Mouse (Mus musculus): ENCODE measurements at regions not wholly inside any gene's neighbourhood (a gene's known extent, or its start where the extent isn't known, plus 50 kb on each side); places are given as distances from the start of the nearest gene placed in this dataset.

DNA sequence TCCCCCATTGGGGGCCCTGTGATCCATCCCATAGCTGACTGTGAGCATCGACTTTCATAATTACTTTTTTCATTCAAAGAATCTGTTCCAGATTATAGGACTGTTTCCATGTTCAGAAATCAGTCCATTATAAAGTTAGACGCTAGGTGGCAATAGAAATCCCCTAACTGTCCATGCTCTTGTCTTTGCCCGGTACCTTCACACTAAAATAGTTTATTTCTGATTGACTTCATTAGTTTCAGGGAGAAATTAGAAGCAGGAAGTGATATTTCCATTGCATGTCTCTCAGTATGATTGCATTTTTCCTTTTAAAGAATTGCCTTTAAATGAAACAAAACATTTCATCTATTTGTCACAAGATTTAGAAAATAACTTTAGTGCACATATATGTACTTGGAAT is 131.7 kb downstream of the Fbxo8 start:
- Histone ChIP-seq H3K4me1 (replicated peaks; ENCODE audit: low read depth, low read length) (no peaks in the 10 kb centered on the region), H3K36me3 (ENCODE audit: insufficient read depth, low read length) (no peaks in the 10 kb centered on the region), H3K9me3 (ENCODE audit: low read length) (no peaks in the 10 kb centered on the region), H3K27me3 (ENCODE audit: insufficient read depth, low read length) (no peaks in the 10 kb centered on the region), H3K4me3 (replicated peaks; ENCODE audit: low read length) (no peak overlapping the region)
- TF ChIP-seq CTCF (conservative IDR thresholded peaks at IDR 0.05; ENCODE audit: low read length) (peak; percentile 21; the same call in 1 of the 2 replicates), POU5F1 (IDR thresholded peaks at IDR 0.05; ENCODE audit: borderline replicate concordance, low read length) (no peak)

DNA sequence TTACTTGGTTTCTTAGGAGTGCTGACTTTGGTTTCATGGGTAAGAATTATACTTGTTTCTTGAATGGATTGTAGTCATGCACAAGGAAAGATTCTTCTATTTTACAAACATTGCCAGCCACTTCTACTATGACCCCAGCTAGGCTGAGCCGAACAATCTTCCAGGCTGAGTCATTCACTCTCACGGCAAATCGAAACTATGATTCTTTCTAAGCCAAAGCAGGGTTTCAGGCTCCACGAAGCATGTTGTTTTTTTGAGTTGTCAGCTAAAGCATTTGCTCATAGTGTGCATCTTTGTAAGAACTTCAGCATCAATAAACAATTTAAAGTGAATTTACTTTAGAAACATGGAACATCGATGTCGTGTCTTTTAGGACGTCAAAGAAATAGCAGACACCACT is 133.5 kb downstream of the Fbxo8 start:
- Histone ChIP-seq H3K4me1 (replicated peaks; ENCODE audit: low read depth, low read length) (no peaks in the 10 kb centered on the region), H3K27me3 (ENCODE audit: insufficient read depth, low read length) (no peaks in the 10 kb centered on the region), H3K4me3 (replicated peaks; ENCODE audit: low read length) (no peak overlapping the region), H3K9me3 (ENCODE audit: low read length) (no peaks in the 10 kb centered on the region), H3K36me3 (ENCODE audit: insufficient read depth, low read length) (no peaks in the 10 kb centered on the region)
- no peak for TF ChIP-seq POU5F1 (IDR thresholded peaks at IDR 0.05; ENCODE audit: borderline replicate concordance, low read length)

DNA sequence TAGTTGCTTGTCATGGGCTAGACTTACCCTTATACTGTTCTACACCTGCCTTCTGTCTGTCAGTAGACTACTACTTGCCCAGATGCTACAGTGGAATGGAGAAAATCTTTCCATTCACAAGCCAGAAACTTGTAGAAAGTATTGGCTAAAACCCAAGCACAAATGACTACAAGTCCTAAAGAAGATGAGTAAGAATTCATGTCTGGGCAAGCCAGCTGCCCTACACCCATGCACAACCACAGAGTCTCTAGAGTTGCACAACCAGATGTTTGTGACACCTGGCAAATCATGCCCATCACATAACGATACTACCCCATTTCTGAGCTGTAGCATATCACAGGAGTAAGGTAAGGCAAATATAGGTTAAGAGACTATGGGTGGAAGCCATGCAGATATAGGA is 144.5 kb downstream of the Fbxo8 start:
- H3K4me1 ChIP-seq (replicated peaks; ENCODE audit: low read depth, low read length), result no peaks in the 10 kb centered on the region
- no peak overlapping the region for H3K4me3 ChIP-seq (replicated peaks; ENCODE audit: low read length)
- H3K9me3 ChIP-seq (ENCODE audit: low read length), result no peaks in the 10 kb centered on the region
- TF ChIP-seq NANOG (IDR thresholded peaks at IDR 0.05; ENCODE audit: borderline replicate concordance, low read length) (no peak), POU5F1 (IDR thresholded peaks at IDR 0.05; ENCODE audit: borderline replicate concordance, low read length) (no peak)
- no peaks in the 10 kb centered on the region for H3K36me3 ChIP-seq (ENCODE audit: insufficient read depth, low read length)
- H3K27me3 ChIP-seq (ENCODE audit: insufficient read depth, low read length), result no peaks in the 10 kb centered on the region

DNA sequence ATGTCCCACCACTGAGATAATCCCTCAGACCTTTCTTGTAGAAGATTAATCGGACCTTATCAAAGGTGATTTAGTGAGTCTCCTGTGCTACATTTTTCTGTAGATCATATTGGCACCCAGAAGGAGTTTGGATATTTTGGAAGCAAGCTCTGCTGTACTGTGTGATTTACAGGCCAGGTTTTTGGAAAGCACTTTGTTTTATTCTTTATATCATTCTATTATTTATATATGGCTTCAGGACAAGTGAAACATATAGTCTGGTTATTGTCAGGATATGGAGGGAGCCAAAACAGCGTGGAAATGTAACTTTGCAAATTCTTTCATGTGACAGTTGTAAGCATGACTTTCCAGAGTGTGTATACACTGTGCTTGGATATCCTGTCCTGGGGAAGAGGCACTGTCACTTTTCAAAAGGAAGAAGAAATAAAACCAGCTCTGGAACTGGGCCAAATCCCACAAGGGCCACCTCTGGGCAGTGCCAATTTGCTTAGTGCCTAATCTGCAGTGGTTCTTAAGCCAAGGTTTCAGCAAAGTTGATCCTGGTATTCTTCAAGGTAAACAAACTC is 149.8 kb downstream of the Fbxo8 start:
- Histone ChIP-seq H3K4me3 (replicated peaks; ENCODE audit: low read length) (no peak overlapping the region), H3K4me1 (replicated peaks; ENCODE audit: low read depth, low read length) (no peaks in the 10 kb centered on the region), H3K27me3 (ENCODE audit: insufficient read depth, low read length) (no peaks in the 10 kb centered on the region), H3K36me3 (ENCODE audit: insufficient read depth, low read length) (no peaks in the 10 kb centered on the region), H3K9me3 (ENCODE audit: low read length) (no peaks in the 10 kb centered on the region)
- no peak for TF ChIP-seq POU5F1 (IDR thresholded peaks at IDR 0.05; ENCODE audit: borderline replicate concordance, low read length)
- no peak for TF ChIP-seq CTCF (conservative IDR thresholded peaks at IDR 0.05; ENCODE audit: low read length)
- no peak for TF ChIP-seq NANOG (IDR thresholded peaks at IDR 0.05; ENCODE audit: borderline replicate concordance, low read length)

DNA sequence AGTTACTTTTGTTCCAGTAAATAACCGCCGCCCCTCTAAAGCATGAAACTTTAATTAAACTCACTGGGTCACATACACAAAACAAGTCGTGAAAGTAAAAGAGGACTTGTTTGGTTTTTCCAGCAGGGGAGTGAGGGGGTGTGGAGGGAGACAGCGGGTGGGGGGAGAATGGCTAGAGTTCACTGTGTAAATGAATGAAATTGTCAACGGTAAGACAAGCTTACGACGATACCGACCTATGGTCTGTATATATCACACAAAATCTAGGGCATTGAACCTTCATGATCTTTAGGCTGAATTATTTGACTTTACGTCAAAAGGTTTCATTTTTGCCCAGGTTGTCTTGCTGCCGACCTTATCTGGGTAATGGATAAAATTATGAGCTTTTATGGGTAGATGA is 155.5 kb downstream of the Fbxo8 start:
- Histone ChIP-seq H3K27me3 (ENCODE audit: insufficient read depth, low read length) (no peaks in the 10 kb centered on the region), H3K4me3 (replicated peaks; ENCODE audit: low read length) (no peak overlapping the region), H3K36me3 (ENCODE audit: insufficient read depth, low read length) (no peaks in the 10 kb centered on the region), H3K4me1 (replicated peaks; ENCODE audit: low read depth, low read length) (no peaks in the 10 kb centered on the region), H3K9me3 (ENCODE audit: low read length) (no peaks in the 10 kb centered on the region)
- no peak for TF ChIP-seq POU5F1 (IDR thresholded peaks at IDR 0.05; ENCODE audit: borderline replicate concordance, low read length)
- TF ChIP-seq NANOG (IDR thresholded peaks at IDR 0.05; ENCODE audit: borderline replicate concordance, low read length), result no peak
- TF ChIP-seq CTCF (conservative IDR thresholded peaks at IDR 0.05; ENCODE audit: low read length), result no peak

DNA sequence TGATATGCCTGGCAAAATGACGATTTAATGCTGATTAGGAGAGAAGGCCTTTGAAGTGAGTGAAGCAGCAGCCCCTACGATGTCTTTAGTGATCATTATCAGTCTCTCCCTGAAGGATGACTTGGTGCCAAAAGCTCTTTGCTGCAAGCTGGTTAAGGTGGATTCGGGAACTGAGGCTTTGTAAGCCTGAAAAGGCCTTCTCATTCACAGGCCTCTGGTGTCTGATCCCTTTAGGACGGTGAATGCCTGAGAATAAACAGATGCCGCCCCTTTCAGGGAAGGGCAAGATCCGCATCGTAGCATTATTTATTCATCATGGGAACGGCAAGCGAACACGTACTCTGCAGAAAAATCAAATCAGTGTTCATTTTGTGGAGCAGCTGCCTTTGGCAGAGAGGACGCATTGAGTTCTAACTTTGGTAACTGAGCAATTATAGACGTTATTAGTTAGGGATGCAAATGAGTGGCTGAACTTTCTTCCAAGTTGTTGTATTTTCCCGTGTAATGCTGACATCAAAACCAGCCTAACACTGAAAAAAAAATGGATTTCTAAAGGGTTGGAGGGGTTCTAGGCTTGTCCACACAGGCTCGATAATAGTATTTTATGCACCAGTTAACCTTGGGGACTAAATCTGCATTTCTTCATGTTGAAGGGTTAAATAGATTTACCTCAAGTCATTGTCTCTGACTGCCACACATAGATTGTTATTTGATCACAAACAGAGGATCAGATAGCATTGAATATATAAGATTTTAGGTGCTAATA is 156.2 kb downstream of the Fbxo8 start:
- H3K4me3 ChIP-seq (replicated peaks; ENCODE audit: low read length), result no peak overlapping the region
- no peaks in the 10 kb centered on the region for H3K9me3 ChIP-seq (ENCODE audit: low read length)
- no peaks in the 10 kb centered on the region for H3K27me3 ChIP-seq (ENCODE audit: insufficient read depth, low read length)
- H3K4me1 ChIP-seq (replicated peaks; ENCODE audit: low read depth, low read length), result no peaks in the 10 kb centered on the region
- H3K36me3 ChIP-seq (ENCODE audit: insufficient read depth, low read length), result no peaks in the 10 kb centered on the region
- no peak for TF ChIP-seq POU5F1 (IDR thresholded peaks at IDR 0.05; ENCODE audit: borderline replicate concordance, low read length)
- TF ChIP-seq NANOG (IDR thresholded peaks at IDR 0.05; ENCODE audit: borderline replicate concordance, low read length), result no peak

DNA sequence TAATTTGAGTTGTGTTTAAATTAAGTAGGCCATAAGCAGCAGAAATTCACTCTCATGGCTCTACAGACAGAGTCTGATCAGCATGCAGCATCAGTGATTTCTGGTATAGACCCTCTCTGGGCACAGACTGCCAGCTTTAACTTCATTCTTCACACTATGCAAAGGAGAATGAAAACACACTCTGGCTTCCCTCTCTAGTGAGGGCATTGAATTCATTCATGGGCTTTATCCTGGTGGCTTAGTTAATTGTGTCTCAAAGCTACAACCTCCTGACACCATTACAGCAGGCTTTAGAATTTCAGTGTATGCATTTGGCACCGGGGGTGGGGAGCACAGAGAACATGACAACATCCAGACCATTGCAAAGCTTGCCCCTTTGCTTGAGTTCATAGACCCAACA is 169.1 kb downstream of the Fbxo8 start:
- TF ChIP-seq NANOG (IDR thresholded peaks at IDR 0.05; ENCODE audit: borderline replicate concordance, low read length) (no peak), CTCF (conservative IDR thresholded peaks at IDR 0.05; ENCODE audit: low read length) (no peak), POU5F1 (IDR thresholded peaks at IDR 0.05; ENCODE audit: borderline replicate concordance, low read length) (no peak)
- H3K4me3 ChIP-seq (replicated peaks; ENCODE audit: low read length), result no peak overlapping the region
- no peaks in the 10 kb centered on the region for H3K9me3 ChIP-seq (ENCODE audit: low read length)
- no peaks in the 10 kb centered on the region for H3K36me3 ChIP-seq (ENCODE audit: insufficient read depth, low read length)
- H3K27me3 ChIP-seq (ENCODE audit: insufficient read depth, low read length), result no peaks in the 10 kb centered on the region
- no peaks in the 10 kb centered on the region for H3K4me1 ChIP-seq (replicated peaks; ENCODE audit: low read depth, low read length)

DNA sequence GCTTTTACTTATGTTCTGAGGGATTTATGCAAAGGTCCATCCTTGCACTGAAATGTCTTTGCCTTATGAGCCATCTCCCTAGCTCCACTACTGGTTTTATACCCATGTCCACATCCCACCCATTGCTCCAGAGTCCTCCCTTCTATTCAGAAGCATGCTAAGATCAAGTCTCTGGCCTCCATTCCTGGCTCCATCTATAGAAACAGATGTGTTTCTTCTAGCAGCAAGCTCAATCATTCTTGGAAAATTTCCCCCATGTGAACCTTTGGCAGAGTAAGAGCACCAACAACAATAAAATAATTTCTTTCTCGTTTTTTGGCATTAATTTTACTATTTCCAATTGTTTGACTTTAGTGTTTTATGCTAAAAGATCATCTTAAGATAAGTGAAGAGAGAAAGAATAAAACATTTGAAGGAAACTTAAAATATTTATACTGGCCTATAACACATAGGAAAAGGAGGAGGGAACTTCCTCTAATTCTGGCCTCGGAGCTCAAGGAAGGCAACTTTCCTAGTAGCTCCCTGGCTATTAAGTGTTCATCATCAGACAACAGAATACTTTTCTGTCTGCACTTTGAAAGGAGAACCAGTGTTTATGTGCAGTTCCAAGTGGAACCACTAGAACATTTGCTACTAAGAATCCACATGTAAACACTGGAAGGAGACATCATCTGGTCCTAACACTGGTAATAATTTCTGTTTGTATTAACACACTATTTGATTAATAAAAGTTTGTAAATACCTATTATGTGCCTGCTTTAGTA is 171.8 kb downstream of the Fbxo8 start:
- H3K9me3 ChIP-seq (ENCODE audit: low read length), result no peaks in the 10 kb centered on the region
- H3K4me1 ChIP-seq (replicated peaks; ENCODE audit: low read depth, low read length), result no peaks in the 10 kb centered on the region
- no peaks in the 10 kb centered on the region for H3K36me3 ChIP-seq (ENCODE audit: insufficient read depth, low read length)
- H3K4me3 ChIP-seq (replicated peaks; ENCODE audit: low read length), result no peak overlapping the region
- no peaks in the 10 kb centered on the region for H3K27me3 ChIP-seq (ENCODE audit: insufficient read depth, low read length)
- no peak for TF ChIP-seq CTCF (conservative IDR thresholded peaks at IDR 0.05; ENCODE audit: low read length)
- TF ChIP-seq POU5F1 (IDR thresholded peaks at IDR 0.05; ENCODE audit: borderline replicate concordance, low read length), result no peak
- TF ChIP-seq NANOG (IDR thresholded peaks at IDR 0.05; ENCODE audit: borderline replicate concordance, low read length), result no peak

All from E14TG2a.4 (cell line).